Mouse (Mus musculus): ENCODE data around the gene Adgrl1.

- TF ChIP-seq CTCF (IDR thresholded peaks at IDR 0.05; ENCODE audit: insufficient read depth, low read length) (no peak), POLR2A (IDR thresholded peaks at IDR 0.05; ENCODE audit: borderline replicate concordance, extremely low read depth, low read depth, low read length) (no peak)
Measured at GRCm38 (mm10) chr8:83971121-83971520, 71.2 kb downstream of the Adgrl1 start.
